Mouse (Mus musculus): ENCODE measurements around the gene Ncf4. TPM values are rescaled to one million over a fixed set of nuclear protein-coding genes. Genes with fewer than 3 reads are reported as not detected.

Gene Ncf4
- polyA plus RNA-seq (2015; fragmentation: Nextera tagmentation; extraction: Ambion mirVana): 12.6 and 13.4 TPM in 2 replicates

DNA sequence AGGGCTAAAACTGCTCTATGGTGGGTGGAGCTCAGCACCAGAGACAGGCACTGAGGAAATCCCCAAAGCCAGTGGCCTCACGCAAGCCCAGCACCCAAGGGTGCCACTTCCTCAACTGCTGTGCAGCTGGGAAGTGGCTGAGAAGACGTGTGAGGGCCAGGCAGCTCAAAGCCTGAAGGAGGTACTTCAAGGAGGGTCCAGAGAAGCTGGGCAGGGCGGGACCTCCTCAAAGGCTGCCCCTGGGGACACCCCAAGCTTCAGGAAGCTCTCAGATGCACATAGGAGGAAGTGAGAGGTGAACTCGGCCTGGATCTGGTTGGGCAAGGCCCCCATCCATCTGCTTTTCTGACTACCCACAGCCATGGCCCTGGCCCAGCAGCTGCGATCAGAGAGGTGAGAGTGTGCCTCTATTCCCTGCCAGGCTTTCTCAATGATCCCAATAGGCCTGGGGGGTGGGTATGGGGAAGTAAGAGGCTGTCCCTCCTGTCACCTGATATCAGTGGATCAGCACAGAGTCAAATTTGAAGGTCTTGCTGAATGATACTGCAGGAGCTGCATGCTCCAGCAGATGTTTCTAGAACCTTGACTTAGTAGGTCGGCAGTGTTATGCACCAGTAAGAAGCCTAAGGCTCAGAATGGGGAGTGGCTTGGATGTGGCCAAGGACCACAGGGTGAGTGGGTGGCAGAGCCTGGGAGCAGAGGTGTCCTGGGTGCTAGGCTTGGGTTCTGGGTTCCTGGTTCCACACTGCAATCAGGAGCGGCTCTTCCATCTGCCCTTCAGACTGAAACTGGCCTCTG, at the start of gene Ncf4:
Ncf4 (plus strand) TSS at position 107 of the 798 bp plus-strand sequence.
- DNase-seq (ENCODE audit: low spot score) (peak; percentile 59), ATAC-seq (peak; percentile 58)
- Histone ChIP-seq H3K9me3 (ENCODE audit: low read length) (no peaks in the 10 kb centered on the region), H3K9ac (replicated peaks; ENCODE audit: low read depth) (0 out of 2 replicates have a peak within 1 kb of the TSS, but pooled peaks have one; percentile 12), H3K4me1 (ENCODE audit: insufficient read depth, low read depth, low read length) (no peaks in the 10 kb centered on the region), H3K4me2 (replicated peaks; ENCODE audit: low read depth, low read length) (no peak within 1 kb of the TSS), H3K4me3 (ENCODE audit: low read depth, low read length) (no peak within 1 kb of the TSS), H3K27ac (ENCODE audit: low read length) (0 out of 2 replicates have a peak within 1 kb of the TSS, but pooled peaks have one; percentile 14), H3K36me3 (ENCODE audit: insufficient read depth, low read length) (no peaks in the 10 kb centered on the region), H3K27me3 (replicated peaks; ENCODE audit: insufficient read depth, low read length) (no peaks in the 10 kb centered on the region)
- no peak for TF ChIP-seq CTCF (IDR thresholded peaks at IDR 0.05)
- TF ChIP-seq EP300 (IDR thresholded peaks at IDR 0.05): no peak
- WGBS: 66% methylated on average over 7 of the region's 7 CpGs

DNA sequence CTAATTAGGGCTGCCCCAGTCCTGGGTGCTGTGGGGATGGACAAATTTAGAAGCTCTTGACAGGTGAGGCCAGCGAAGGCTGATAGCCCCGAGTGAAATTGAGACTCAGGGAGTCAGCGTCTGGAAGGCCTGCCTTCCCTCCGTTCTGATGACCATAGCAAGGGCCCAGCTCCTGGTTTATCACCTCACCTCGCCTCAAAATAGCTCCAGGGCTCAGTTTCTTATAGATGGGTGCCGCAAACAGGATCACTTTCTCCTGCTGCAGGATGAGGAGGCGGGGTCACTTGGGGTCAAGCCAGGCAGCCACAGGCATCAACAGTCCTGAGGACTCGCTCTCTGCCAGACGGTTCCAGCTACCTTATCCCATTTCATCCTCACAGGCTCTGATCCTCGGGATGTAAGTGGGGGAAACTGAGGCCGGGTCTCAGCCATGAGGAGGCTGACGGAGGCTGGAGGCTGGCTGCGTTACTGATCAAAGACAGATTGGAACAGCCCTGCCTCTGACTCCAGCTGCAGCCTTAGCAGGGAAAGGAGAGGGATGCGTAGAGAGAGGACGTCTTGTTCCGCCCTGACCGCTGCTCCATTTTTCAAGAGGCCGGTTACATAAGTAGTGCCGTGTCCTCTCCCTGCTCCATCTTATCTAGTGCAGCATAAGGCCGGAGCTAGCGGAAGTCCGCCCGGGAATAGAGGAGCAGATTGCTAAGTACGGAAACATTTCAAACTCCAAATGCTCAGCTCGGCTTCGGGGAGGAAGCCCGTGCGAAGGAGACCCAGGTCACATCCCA, 49.3 kb upstream of the Ncf4 start:
- H3K4me1 ChIP-seq (ENCODE audit: insufficient read depth, low read depth, low read length): no peaks in the 10 kb centered on the region
- no peaks in the 10 kb centered on the region for H3K9me3 ChIP-seq (ENCODE audit: low read length)
- ATAC-seq (no peak), DNase-seq (ENCODE audit: low spot score) (no peak)
- H3K9ac ChIP-seq (replicated peaks; ENCODE audit: low read depth): no peak overlapping the region
- no peak overlapping the region for H3K4me2 ChIP-seq (replicated peaks; ENCODE audit: low read depth, low read length)
- 59% methylated on average over 28 of the region's 28 CpGs for WGBS
- no peaks in the 10 kb centered on the region for H3K27me3 ChIP-seq (replicated peaks; ENCODE audit: insufficient read depth, low read length)
- H3K27ac ChIP-seq (ENCODE audit: low read length): no peak overlapping the region
- no peaks in the 10 kb centered on the region for H3K36me3 ChIP-seq (ENCODE audit: insufficient read depth, low read length)
- no peak overlapping the region for H3K4me3 ChIP-seq (ENCODE audit: low read depth, low read length)
- TF ChIP-seq CTCF (IDR thresholded peaks at IDR 0.05) (no peak), EP300 (IDR thresholded peaks at IDR 0.05) (no peak)

DNA sequence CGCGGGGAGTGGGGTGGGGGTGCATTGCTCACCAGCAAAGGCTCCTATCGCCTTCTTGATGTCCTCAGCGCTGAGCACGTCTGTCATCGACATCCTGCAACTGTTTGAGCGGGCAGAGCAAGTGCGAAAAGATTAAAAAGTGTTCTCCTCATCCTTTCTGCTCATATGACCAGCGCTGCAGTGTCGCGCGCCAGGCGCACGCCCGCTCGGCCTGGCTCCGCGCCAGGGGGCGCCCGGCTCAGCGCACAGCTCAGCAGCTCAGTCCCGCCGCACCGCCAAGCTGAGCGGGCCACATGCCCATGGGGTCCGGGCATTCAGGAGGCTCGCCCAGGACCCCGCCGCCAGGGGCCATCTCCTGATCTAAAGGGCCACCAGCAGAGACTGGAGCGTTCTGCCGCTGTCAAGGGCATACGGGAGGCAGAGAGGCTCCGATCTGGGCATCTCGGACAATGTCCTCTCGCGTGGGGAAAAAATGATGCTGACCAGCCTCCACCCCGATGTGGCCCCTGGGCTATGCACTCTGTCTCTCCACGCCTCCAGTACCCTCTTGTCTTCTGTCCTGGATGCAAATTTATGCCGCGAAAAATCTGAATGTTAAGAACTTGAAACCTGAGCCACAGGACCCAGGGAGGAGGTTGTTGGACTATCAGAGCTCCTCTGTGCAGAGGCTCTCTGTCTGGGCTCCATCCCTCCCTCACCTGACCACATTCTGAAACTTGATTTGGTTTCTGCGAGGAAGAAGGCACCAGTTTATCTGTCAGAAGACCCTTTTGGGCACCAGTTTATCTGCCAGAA, 40.4 kb upstream of the Ncf4 start:
- WGBS: 2% methylated on average over 40 of the region's 41 CpGs
- H3K4me2 ChIP-seq (replicated peaks; ENCODE audit: low read depth, low read length): peak overlapping the region; percentile 43
- H3K27ac ChIP-seq (ENCODE audit: low read length): no peak overlapping the region
- H3K9me3 ChIP-seq (ENCODE audit: low read length): no peaks in the 10 kb centered on the region
- ATAC-seq (peak; percentile 23; the same call in 1 of the 2 replicates), DNase-seq (ENCODE audit: low spot score) (peak; percentile 43)
- peaks cover 13% of the 10 kb centered on the region; the same call in 1 of the 2 replicates for H3K27me3 ChIP-seq (replicated peaks; ENCODE audit: insufficient read depth, low read length)
- H3K4me3 ChIP-seq (ENCODE audit: low read depth, low read length): no peak overlapping the region
- H3K9ac ChIP-seq (replicated peaks; ENCODE audit: low read depth): no peak overlapping the region
- H3K4me1 ChIP-seq (ENCODE audit: insufficient read depth, low read depth, low read length): no peaks in the 10 kb centered on the region
- no peaks in the 10 kb centered on the region for H3K36me3 ChIP-seq (ENCODE audit: insufficient read depth, low read length)
- TF ChIP-seq EP300 (IDR thresholded peaks at IDR 0.05) (no peak), CTCF (IDR thresholded peaks at IDR 0.05) (0 out of 2 replicates have a peak, but pooled peaks have one; percentile 10)

DNA sequence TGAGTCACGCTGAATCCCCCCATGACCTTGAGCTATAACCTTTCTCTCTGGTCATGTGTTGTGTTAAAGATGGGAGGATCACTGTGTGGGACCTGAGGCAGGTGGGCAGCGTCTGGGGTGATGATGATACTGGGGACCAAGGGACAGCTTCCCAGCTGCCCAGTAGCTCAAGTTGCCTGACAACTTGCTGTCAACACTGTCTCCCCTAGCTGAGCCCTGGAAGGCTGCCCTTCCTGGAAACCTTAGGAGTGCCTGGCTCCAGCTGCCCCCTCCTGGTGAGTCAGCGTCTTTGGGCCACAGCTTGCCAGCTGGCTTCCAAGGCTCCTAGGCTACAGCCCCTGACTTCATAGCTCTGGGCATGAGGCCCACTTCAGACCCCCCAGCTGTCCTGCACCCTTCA, 39.4 kb upstream of the Ncf4 start:
- ATAC-seq (no peak), DNase-seq (ENCODE audit: low spot score) (peak; percentile 37)
- Histone ChIP-seq H3K4me3 (ENCODE audit: low read depth, low read length) (no peak overlapping the region), H3K36me3 (ENCODE audit: insufficient read depth, low read length) (no peaks in the 10 kb centered on the region), H3K27me3 (replicated peaks; ENCODE audit: insufficient read depth, low read length) (peaks cover 13% of the 10 kb centered on the region; the same call in 1 of the 2 replicates), H3K9ac (replicated peaks; ENCODE audit: low read depth) (no peak overlapping the region), H3K27ac (ENCODE audit: low read length) (no peak overlapping the region), H3K4me2 (replicated peaks; ENCODE audit: low read depth, low read length) (no peak overlapping the region), H3K4me1 (ENCODE audit: insufficient read depth, low read depth, low read length) (no peaks in the 10 kb centered on the region), H3K9me3 (ENCODE audit: low read length) (no peaks in the 10 kb centered on the region)
- no peak for TF ChIP-seq EP300 (IDR thresholded peaks at IDR 0.05)
- TF ChIP-seq CTCF (IDR thresholded peaks at IDR 0.05): peak; percentile 57
- 40% methylated on average over 3 of the region's 3 CpGs for WGBS

DNA sequence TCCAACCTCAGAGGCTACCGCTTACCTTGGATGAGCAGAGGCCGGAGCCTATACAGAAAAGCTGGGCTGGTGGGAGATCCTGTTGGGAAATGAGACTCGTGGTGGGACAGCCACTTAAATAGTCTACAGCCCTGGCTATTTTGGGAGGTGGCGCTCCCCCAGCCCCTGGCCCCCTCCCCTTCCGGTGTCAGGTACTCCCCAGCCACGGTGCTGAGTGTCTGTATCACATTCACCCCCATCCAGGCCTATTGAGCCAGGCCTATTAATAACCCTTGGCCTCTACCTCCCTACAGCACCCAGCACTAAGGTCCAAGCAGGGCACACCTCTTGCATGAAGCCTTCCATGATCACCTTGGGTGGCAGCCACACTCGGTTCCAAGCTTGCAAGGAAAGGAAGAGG, 38.3 kb upstream of the Ncf4 start, which contains the start of gene Pvalb:
Pvalb (minus strand) TSS at position 89 of the 400 bp plus-strand sequence.
- WGBS: 79% methylated on average over 7 of the region's 7 CpGs
- no peaks in the 10 kb centered on the region for H3K4me1 ChIP-seq (ENCODE audit: insufficient read depth, low read depth, low read length)
- no peak for DNase-seq (ENCODE audit: low spot score)

More for the DNA sequence above, 38.3 kb upstream of the Ncf4 start, which contains the start of gene Pvalb:
- Histone ChIP-seq H3K27me3 (replicated peaks; ENCODE audit: insufficient read depth, low read length) (peaks cover 13% of the 10 kb centered on the region; the same call in 1 of the 2 replicates), H3K9me3 (ENCODE audit: low read length) (no peaks in the 10 kb centered on the region), H3K9ac (replicated peaks; ENCODE audit: low read depth) (no peak within 1 kb of the TSS), H3K4me2 (replicated peaks; ENCODE audit: low read depth, low read length) (no peak within 1 kb of the TSS), H3K27ac (ENCODE audit: low read length) (no peak within 1 kb of the TSS), H3K36me3 (ENCODE audit: insufficient read depth, low read length) (no peaks in the 10 kb centered on the region), H3K4me3 (ENCODE audit: low read depth, low read length) (no peak within 1 kb of the TSS)
- TF ChIP-seq CTCF (IDR thresholded peaks at IDR 0.05) (no peak), EP300 (IDR thresholded peaks at IDR 0.05) (no peak)
- no peak for ATAC-seq
